Mouse (Mus musculus) A20 (cell line): ENCODE results near the gene Itk.

Experiments used
- DNase-seq: peaks from one replicate; pipeline ENCODE4 v3.0.0-alpha.2; 2011; ENCODE audit warnings: low read depth, low spot score

Itk gene

DNA sequence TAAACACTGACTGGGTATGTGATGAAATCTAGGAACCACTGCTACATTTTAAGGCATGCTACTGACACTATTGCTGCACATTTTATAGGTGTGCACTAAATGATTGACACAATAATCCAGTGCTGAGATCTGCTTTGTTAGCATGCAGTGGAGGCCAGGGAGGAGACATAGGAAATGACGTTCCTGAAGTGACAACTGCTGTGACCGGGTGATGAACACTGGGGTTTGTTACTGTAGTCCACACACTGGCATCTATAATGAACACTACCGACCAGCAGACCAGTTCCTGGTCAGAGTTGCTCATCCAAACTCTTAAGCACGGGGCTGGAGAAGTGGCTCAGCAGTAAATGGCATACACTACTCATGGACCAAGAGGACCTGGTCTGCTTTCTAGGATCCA is 4.1 kb upstream of the Itk start:
- DNase-seq: no peak

DNA sequence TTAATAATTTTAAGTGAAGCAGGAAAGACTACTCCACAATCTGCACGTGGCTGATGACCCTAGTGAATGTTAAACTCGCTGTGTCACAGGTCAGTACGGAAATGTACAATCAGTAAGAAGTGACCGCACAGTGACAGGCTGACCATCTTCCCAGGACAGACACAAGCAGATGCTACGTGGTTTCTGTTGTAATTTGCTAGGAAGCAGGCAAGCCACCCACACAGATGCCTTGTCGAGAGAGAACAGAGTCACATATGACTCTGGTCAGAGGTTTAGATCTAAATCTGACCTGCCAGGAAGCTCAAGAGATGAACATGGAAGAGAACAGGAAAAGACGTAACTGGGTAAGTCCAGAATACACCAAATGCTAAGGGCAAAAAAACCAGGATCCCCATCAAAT is 3.6 kb upstream of the Itk start:
- no peak for DNase-seq

DNA sequence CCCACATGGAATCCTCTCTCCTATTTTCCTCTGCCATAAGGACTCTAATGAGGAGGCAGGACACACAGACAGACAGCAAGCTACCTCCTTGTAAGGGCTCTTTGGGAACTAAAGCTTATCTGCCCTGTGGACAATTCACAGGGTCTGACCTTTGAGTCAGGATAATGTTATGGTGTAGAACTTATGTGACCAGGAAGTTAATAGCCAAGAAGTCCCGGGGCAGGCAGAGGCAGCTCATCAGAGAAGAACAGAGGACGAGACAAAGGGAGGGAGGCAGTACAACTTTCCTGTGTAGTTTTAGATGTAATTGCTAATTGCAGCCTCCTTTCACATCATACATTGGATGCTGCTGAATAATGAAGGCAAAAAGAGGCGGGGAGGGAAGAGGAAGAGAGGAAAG is 1.3 kb upstream of the Itk start:
- DNase-seq: no peak

DNA sequence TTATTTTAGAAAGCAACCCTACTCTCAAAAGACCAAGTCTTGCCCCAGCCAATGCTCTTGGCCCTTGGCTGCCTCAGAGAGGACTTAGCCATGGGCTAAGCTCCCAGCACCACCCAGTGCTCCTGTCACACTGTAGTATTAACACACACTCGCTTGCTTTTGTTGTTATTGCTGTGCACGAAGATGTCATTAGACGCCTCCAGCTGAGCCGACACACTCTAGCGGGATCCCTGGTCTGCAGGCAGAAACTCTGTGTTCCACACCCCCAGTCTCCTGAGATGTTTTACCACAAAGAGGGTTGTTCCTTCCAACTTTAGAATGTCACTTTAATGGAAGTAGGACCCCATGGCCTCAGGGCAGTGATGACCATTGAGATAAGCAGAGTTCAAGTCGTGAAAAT is 877 bp downstream of the Itk start:
- no peak for DNase-seq

DNA sequence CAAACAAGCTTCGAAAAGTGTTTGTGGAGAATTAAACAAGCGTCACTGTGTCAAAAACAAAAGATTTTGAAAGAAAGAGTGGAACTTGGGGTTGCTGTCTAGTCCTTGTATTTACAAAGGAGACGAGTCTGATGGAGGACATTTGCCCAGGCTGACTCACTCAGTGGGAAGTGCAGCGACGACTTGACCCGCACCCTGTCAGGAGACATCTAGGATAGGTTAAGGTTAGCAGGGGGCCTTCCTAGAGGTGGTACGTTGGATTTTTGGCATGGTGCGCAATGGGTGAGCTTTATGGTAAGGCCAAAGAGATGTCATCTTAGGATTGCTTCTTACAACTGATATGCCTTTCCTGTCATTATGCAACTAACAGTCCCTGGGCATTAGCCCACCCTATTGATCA is 2.3 kb downstream of the Itk start:
- no peak for DNase-seq

DNA sequence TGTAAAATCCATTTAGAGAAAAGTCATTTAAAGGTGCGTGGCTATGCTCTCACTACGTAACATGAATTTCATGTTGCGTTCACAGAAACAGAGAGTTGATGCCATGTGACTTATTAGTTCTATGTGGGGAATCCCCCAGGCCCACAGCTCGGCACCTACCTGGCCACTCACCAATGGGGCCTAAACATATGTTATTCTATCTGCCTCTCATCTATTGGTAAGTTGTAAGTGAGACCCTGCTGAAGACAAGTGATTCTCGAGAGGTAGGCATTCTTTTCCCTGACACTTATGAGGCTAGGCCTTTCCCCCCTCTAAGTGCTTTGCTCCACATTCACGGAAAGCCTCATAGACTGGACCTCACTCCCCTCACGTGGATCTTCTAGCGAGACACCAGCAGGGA is 2.8 kb downstream of the Itk start:
- DNase-seq: no peak

DNA sequence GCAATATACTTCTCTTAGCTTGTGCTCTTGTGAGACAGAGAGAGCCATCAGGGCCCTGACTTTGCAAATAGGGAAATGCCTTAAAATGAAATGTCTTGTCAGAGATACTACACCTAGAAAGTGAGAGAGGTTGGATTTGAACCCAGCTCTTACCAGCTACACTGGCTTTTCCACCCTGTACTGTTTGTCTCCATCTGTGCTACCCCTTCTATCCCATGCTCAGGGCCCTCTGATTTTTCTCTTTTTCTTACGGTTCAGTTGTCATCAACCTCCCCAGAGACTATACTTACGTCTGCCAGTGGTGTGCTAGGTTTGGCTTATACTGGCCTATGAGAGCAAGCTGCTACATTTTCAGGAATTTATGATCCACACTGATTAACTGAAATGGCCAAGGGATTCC is 4.4 kb downstream of the Itk start:
- DNase-seq: no peak

DNA sequence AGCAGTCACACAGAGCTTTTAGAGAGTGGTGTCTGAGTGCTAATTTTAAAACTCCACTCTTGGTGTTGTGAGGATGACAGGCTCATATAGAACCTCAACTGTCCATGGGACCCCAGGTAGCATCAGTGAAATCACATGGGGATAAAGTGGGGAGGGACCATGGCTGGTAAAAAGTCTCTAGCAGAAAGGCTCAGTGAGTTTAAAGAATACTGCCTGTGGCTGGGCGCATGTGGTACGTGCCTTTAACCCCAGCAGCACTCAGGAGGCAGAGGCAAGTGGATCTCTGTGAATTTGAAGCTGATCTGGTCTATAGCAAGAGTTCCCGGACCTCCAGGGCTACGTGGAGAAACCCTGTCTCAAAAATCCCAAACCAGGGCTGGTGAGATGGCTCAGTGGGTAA is 6.8 kb downstream of the Itk start:
- no peak for DNase-seq

DNA sequence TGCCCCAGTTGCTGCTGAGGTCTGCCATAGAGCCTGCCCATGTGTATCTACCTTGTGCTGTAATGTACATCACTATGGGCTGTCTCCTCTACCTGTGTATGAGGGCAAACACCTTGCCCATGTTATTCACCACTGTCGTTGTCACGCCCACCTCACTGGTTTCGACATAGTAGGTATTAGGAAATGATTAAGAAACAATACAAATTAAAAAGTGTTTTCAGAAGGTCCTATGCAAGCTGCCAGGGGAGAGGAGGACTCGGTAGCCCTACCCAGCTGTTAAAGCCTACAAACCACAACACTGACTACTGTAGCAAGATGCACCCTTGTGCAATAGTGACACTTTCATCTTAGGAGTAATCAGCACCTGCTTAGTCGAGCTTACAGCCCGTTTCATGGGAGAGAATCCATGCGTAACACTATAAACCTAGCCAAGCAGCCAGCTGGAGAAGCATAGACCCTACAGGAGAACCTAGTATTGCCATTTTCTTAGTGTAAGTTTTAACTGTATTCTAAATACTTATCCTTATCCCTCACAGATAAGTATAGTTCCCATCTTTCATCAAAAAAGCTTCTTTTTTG is 9.1 kb downstream of the Itk start:
- DNase-seq: peak; percentile 68

DNA sequence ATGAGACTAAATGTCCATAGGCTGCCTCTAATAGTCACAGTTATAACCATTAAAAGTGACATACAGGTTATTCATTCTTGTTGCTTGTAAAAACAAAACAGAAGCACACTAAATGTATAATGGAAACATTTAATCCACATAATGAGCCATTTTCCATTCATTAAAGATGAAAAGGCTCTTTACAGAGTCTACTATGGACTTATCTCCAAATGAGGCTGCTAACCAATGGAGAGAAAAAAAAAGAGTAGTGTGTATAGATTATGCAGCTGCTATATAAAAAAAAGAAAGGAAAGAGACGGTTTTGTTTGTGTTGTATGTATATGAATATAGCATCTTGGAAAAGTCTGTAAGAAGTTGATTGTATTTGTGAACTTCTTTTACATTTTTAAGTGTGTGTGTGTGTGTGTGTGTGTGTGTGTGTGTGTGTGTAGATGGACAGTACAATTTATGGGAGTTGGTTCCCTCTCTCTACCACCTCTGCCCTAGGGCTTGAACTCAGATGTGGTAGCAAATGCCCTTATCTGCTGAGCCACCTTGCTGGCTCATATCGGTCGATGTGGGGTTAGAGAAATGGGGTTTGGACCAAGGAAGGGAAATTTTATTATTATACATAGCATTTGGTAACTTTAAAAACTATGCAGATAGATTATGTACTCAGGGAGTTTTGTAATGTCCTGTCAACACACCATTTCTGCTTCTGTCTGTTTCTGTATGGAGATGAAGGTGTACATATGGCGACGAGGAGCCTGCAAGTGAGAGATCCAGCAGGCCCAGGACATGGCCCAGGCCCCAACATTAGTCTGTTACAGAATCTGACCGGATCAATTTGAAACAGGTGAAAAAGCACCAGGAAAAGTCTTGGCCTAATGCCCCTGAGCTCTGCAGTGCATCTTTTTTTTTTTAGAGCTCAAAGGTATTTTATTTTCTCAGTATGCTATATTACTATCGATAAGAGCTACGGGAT is 11.2 kb downstream of the Itk start:
- no peak for DNase-seq

DNA sequence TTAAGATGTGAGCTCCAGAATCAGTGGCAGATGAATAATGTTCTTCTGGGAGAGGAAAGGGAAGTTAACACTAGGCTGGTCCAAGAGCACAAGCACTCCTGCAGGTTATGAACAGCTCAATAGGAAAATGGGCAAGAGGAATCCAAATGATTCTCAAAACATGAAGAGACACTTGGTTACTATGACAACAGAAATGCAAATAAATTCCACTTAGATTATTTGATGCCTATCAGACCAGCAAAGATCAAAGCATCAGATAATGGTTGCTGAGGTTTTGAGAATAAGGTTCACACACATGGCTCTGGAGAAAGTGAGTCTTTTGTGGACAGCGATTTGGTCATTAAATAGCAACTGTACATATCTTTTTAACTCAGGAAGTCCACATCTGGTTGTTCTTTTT is 12.0 kb downstream of the Itk start:
- no peak for DNase-seq

DNA sequence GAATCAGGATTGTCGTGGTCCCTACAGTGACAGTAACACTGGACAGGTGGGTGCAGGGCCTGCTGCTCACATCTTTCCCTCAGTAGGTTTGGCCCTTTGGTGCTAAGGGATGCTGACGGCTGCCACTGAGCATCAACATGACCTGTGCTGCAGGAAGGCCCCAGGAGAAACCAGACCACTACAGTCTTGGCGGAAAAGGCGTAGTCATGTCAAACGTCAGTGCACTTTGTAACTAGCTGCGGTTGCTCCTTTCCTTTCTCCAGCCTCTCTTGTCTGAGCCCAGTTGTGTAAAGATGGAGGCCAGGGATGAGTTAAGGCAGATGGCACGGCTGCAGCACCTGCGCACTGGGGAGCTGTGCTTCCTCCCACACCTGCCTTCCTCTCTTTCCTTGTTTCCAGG is 14.3 kb downstream of the Itk start:
- DNase-seq: no peak

DNA sequence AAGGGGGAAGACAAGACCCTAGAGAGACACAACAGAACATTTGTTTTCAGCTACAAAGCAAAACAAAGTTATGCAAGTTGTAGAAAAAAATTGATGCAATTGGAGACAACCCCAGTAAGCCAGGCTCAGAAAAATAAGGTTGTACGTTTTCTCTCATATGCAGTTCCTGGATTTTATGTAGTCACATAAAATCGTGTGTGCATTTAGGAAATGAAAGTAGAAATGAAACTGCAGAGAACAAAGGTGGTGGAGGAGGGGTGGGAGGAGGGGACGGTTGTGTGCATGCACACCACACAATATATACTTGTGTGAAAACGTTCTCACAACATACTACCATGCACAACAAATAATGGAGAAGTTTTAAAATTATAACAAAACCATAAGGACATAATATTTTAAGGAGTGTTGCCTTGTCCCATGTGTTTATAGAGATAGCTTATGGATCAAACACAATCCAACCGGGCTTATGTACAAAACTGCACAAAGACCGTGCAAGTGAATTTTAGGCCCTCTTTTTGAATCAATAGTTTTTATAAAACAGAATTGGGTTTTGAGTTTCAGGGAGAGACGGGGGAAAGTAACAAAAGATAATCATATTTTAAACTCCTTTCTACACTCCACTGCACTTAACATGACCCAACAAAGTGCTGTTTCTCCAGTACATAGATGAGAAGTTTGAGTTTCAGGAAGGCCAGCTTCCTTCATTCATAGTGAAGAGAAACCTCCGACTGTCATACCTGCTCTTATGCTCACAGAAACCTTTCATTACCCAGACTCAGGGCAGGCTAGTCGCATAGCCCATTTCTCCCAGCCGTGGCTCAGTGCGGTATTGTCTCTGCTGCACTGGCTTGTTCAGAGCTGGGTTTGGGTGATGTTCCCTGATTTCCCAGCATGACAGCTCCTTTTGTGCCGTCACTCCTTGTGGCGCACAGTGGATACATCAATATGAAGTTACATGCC is 16.0 kb downstream of the Itk start:
- peak; percentile 86 for DNase-seq

DNA sequence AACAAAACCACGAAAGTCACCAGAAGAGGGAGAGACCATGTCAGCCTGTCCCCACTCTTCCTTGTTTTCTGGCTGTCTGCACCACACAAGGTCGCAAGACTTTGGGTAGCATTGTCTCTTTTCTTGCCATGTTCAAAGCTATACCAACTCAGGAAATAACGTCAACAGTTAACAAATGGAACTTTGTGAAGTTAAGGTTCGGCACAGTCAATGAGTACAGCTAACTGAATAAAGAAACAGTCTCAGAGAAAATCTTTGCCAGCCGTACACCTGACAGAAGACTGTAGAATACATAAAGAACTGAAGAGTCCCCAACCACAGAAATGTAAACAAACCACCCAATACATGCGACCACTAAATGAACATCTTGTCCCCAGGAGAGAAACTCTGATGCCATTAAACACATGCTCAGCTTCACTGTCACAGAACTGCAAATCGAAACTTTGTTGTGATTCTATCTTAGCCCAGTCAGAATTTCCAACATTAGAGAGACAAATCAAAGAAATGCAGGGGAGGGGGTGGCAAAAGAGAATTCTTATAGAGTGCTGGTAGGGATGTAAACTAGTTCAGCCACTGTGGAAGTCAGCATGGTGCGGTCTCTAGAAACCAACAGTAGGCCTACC is 16.9 kb downstream of the Itk start:
- no peak for DNase-seq

DNA sequence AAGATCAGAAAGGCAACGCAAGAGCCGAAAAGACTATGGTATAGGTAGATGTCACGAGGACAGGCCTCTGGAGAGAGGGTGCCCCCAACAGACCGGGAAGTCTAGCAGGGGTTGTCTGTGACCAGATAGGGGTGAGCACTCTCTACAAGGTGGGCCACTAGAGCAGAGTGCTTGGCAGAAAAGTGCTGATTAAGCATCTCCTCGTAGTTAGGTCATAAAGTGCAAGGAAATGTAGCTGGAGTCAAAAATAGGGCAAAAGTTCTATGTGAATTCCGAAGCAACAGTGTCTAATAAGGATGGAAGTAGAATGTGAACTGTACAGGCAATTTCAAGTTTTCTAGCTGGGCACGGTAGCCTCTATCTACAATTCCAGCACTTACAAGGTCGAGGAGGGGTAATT is 18.1 kb downstream of the Itk start:
- DNase-seq: no peak

DNA sequence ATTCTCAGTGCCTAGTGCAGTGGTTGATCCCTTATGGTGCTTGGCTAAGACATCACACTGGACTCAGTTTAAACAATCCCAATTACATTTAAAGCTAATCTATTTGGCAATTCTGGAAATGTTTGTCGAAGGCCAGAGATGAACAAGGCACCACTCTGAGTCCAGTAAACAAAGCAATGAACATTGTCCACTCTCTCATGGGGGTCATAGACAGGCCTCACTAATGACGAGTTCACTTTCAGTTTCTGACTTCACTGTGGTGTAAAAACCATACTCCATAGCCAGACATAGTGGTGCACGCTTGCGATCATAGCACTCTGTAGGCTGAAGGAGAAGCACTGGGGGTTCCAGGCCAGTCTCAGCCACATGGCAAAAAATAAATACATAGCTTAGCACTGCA is 18.9 kb downstream of the Itk start:
- DNase-seq: no peak

DNA sequence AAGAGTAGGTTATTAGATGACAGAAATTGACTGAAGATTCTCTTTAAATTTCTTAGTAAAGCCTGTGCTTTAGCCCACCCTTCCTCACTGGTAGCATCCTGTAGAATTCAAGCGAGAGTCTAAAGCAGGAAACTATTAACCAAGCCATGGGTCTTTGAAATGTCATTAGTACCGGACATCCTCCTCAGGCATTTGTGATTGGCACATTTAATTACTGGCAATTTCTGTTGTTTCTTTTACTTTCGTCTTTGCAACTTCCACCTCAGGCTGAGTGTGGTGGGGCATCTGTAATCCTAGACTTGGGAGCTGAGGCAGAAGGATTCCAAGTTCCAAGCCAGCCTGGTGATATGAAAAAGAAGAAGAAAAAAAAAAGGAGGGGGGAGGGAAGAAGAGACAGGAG is 23.0 kb downstream of the Itk start:
- DNase-seq: no peak

DNA sequence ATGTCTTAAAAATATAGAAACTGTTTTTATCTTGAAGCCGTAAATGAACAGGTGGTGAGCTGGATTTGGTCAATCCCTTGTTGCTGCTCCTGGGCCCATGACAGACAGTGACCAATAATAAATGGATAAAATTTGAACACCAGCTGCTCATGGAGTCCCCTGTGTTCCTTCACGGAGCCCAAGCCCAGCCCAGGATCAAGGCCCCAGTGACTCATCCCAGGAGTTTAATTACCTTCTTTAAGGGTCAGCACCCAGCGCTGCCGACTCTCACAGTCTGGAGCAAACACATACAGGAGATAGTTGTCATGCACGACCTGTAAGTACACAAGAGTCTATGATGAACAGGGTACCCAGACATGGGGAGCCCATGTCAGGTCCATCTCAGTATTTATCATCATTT is 23.6 kb downstream of the Itk start:
- no peak for DNase-seq

DNA sequence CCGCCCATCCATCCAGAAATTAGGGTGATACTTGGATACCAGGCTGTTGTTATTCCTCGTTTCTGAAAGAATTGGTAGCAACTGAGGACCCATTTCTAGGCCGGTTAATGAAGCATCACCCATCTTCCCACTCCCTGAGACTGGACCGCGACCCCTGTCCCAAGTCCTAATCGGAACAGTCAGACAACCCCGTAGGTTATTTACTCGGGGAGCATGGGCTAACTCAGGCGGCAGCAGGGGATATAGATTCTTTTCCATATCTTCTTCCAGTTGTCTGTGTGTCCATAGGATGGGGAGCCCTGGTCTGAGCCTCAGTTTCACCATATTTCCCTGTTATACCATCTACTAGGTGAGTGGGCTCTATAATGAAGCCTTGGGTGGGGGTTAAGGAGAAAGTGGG is 25.5 kb downstream of the Itk start:
- DNase-seq: no peak

DNA sequence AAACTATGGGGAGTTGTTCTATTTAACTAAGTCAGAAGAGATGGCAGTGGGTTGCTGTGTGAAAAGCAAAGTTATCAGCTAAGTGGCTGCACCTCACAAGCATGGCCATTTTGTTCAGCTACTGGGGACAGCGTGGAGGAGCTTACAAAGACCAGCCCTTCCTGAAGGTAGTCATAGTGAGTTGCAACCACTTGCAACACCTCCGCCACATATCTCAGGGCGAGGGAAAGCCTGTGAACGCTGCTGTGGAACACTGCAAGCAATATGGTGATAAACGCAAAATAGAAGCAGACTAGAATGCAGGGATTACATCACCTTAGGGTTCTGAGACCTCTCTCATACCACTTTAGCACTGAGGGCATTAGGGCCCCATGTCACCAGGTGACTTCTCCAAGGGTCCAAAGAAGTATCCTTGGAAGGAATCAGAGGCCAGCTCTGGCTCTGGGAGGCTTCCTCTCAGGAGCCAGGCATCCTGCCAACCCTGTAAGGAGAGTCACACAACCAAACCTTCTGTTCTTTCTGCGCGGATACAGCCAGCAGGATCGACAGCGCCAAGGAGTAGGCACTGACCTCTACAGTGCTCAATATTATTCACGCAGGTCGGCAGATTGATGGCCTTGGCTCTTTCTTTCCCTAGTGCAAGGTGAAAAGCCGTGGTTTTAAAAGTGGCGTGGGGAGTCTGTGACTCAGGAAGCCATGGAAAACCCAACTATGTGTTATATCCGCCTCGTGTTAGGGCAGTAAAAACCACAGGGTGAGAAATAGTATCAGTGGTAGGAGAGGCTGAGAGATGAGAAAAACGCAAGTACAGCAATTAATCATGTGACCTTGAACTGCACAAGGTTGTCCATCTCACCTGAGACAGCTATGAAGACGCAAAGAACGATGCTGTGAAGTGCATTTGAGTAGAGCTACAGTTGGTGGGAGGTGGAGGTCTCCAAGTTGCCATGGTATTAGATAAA is 27.0 kb downstream of the Itk start:
- no peak for DNase-seq
